Mouse (Mus musculus): ENCODE measurements at regions not wholly inside any gene's neighbourhood (a gene's known extent, or its start where the extent isn't known, plus 50 kb on each side); places are given as distances from the start of the nearest gene placed in this dataset.

DNA sequence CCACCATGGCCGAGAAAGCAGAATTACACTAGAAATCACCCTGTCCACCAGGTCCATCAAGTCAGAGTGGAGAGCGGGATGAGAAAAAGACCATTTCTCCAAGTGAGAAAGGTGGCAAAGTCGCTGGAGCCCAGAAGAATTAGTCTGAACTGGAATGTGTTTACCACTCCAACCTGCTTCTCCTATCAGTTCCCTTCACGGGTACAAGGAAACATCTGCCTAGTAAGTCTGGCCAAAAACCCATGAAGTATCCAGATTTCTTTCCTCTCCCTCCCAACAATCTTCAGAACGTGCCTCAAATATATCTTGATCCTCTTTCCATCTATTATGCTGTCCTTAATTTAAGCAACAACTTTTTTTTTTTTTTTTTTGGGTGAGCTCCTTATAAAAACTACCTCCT is 94.2 kb upstream of the Jun start:
- no peak overlapping the region for H3K9ac ChIP-seq (ENCODE audit: low read depth, low read length)
- TF ChIP-seq POLR2A (IDR thresholded peaks at IDR 0.05; ENCODE audit: insufficient read depth, low read depth, low read length) (no peak), CTCF (IDR thresholded peaks at IDR 0.05) (no peak), EP300 (IDR thresholded peaks at IDR 0.05; ENCODE audit: insufficient read depth, low read depth, low read length) (no peak)
- no peak for DNase-seq
- no peak overlapping the region for H3K4me3 ChIP-seq
- H3K27ac ChIP-seq: peak overlapping the region; percentile 53
- H3K36me3 ChIP-seq (ENCODE audit: control insufficient read depth, insufficient read depth, low read length): no peaks in the 10 kb centered on the region; the same call in 1 of the 2 replicates
- H3K79me2 ChIP-seq (replicated peaks; ENCODE audit: control insufficient read depth, insufficient read depth, low read length): no peaks in the 10 kb centered on the region
- intact Hi-C loops (cut with DNase I): no loop called here
- H3K27me3 ChIP-seq (ENCODE audit: control insufficient read depth, insufficient read depth, low read length): no peaks in the 10 kb centered on the region
- peaks cover 13% of the 10 kb centered on the region for H3K4me1 ChIP-seq (ENCODE audit: control insufficient read depth, insufficient read depth, low read length)
- WGBS: 62% methylated on average over 5 of the region's 5 CpGs

DNA sequence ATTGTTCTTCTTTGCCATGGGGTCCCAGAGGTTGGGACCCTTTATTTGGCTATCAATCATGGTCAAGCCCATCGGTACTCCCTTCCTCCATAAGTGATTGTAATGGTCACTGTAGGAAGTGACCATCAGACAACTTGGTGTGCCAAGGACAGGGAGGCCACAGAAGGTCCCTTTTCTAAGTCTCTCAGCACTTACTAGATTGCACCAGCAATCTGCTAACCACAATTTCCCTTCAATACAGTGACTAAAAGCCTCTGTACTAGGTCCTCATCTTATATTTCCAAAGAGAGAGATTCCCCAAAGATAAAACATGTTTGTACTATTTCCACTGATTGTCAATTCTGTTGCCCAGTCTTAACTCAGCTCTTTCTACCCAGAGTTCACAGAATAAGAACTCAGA is 96.6 kb upstream of the Jun start:
- 52% methylated on average over 1 of the region's 1 CpGs for WGBS
- intact Hi-C loops (cut with DNase I): no loop called here
- H3K79me2 ChIP-seq (replicated peaks; ENCODE audit: control insufficient read depth, insufficient read depth, low read length): no peaks in the 10 kb centered on the region
- H3K4me1 ChIP-seq (ENCODE audit: control insufficient read depth, insufficient read depth, low read length): peaks cover 24% of the 10 kb centered on the region
- TF ChIP-seq CTCF (IDR thresholded peaks at IDR 0.05): no peak
- TF ChIP-seq EP300 (IDR thresholded peaks at IDR 0.05; ENCODE audit: insufficient read depth, low read depth, low read length): no peak
- TF ChIP-seq POLR2A (IDR thresholded peaks at IDR 0.05; ENCODE audit: insufficient read depth, low read depth, low read length): no peak
- no peak for DNase-seq
- H3K9ac ChIP-seq (ENCODE audit: low read depth, low read length): no peak overlapping the region
- H3K27me3 ChIP-seq (ENCODE audit: control insufficient read depth, insufficient read depth, low read length): no peaks in the 10 kb centered on the region
- H3K4me3 ChIP-seq: no peak overlapping the region
- H3K27ac ChIP-seq: peak overlapping the region; percentile 31
- peaks cover 2% of the 10 kb centered on the region for H3K36me3 ChIP-seq (ENCODE audit: control insufficient read depth, insufficient read depth, low read length)

DNA sequence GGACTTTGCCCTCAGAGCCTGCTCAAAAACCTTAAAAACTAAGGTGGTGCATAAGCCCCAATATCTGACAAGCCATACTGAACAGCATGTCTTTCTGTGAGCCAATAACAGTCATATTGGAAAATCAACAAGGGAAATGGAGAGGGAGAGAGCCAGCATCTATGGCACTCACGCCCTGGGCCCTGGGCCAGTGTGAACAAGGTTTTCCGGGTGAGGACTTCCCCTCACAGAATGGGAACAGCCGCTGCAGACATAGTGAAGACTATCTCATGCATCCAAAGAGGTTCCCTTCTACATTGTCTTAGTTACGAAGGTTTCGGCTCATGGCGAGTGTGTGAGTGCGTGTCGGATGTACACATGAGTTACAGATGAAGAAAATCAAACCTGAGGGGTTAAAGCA is 99.7 kb upstream of the Jun start:
- intact Hi-C loops (cut with DNase I): no loop called here
- H3K9ac ChIP-seq (ENCODE audit: low read depth, low read length): no peak overlapping the region
- no peak overlapping the region for H3K4me3 ChIP-seq
- TF ChIP-seq EP300 (IDR thresholded peaks at IDR 0.05; ENCODE audit: insufficient read depth, low read depth, low read length) (peak; percentile 75; the same call in 1 of the 2 replicates), CTCF (IDR thresholded peaks at IDR 0.05) (no peak), POLR2A (IDR thresholded peaks at IDR 0.05; ENCODE audit: insufficient read depth, low read depth, low read length) (0 out of 2 replicates have a peak, but pooled peaks have one; percentile 26)
- H3K79me2 ChIP-seq (replicated peaks; ENCODE audit: control insufficient read depth, insufficient read depth, low read length): no peaks in the 10 kb centered on the region
- WGBS: 39% methylated on average over 8 of the region's 8 CpGs
- peak overlapping the region; percentile 90 for H3K27ac ChIP-seq
- no peaks in the 10 kb centered on the region for H3K27me3 ChIP-seq (ENCODE audit: control insufficient read depth, insufficient read depth, low read length)
- peaks cover 2% of the 10 kb centered on the region for H3K36me3 ChIP-seq (ENCODE audit: control insufficient read depth, insufficient read depth, low read length)
- DNase-seq: peak; percentile 64 to 75
- H3K4me1 ChIP-seq (ENCODE audit: control insufficient read depth, insufficient read depth, low read length): peaks cover 26% of the 10 kb centered on the region

DNA sequence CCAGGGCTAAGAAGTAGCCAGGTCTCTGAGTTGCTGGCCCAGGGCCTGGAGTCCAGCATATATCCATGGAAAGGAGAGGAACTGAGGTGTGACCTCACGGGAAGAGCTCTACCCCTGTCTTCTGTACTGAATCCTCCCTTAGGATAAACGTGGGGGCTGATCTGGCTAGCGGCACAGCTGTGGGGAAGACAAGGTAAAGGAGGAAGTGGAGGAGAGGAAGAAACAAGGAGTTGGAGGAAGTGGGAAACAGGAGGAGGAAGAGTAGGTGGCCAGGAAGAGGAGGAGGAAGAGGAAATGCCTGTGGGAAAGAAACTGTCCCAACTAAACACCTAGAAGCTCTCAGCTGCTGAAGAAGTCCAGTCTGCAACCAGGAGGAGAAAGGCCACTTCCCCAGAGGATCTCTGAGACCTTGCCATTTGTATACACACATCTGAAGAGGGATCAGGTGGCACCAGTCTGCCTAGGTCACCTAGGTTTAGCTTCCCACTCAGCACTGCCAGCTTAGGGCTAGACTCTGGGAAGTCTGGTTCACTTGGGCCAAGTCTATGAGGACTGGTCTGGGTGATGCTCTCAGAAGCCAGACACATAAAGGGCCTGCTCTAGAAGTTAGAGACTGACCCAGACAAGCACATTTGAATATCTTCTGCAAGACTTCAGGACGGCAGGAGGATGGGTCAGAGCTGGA is 100.6 kb upstream of the Jun start:
- intact Hi-C loops (cut with DNase I): no loop called here
- no peak for DNase-seq
- H3K4me1 ChIP-seq (ENCODE audit: control insufficient read depth, insufficient read depth, low read length): peaks cover 32% of the 10 kb centered on the region
- H3K79me2 ChIP-seq (replicated peaks; ENCODE audit: control insufficient read depth, insufficient read depth, low read length): no peaks in the 10 kb centered on the region
- TF ChIP-seq POLR2A (IDR thresholded peaks at IDR 0.05; ENCODE audit: insufficient read depth, low read depth, low read length) (no peak), EP300 (IDR thresholded peaks at IDR 0.05; ENCODE audit: insufficient read depth, low read depth, low read length) (no peak), CTCF (IDR thresholded peaks at IDR 0.05) (no peak)
- H3K36me3 ChIP-seq (ENCODE audit: control insufficient read depth, insufficient read depth, low read length): peaks cover 2% of the 10 kb centered on the region
- WGBS: 50% methylated on average over 4 of the region's 4 CpGs
- H3K27ac ChIP-seq: peak overlapping the region; percentile 90
- H3K9ac ChIP-seq (ENCODE audit: low read depth, low read length): no peak overlapping the region
- no peak overlapping the region for H3K4me3 ChIP-seq
- H3K27me3 ChIP-seq (ENCODE audit: control insufficient read depth, insufficient read depth, low read length): no peaks in the 10 kb centered on the region

DNA sequence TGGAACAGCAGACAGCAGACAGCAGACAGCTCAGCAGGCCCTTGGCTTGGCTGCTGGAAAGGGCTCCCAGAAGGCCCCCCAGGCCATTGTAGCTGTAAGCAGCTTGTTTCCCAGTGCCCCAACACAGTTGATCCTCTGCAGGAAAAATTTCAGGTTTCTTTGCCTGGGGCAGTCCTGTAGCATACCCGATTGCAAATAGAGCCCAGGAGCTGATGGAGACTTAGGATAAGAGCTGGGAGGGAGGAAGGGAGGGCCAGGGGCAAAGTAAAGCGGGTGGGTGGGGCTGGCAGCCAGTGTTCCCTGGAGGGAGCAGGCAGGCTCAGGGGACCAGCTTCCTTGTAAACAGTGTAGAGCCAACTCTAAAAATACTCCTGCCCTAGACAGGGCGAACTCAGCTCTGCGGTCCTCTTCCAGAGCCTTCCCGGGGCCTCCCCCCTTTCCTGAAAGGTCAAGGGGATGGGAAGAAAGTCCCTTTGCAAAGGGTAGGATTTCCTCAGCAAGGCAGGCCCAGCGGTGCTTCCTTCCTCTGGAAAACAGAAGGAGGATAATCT is 101.8 kb upstream of the Jun start:
- H3K4me3 ChIP-seq: no peak overlapping the region
- no peak for TF ChIP-seq CTCF (IDR thresholded peaks at IDR 0.05)
- TF ChIP-seq EP300 (IDR thresholded peaks at IDR 0.05; ENCODE audit: insufficient read depth, low read depth, low read length): peak; percentile 91
- peak; percentile 32; the same call in 1 of the 2 replicates for TF ChIP-seq POLR2A (IDR thresholded peaks at IDR 0.05; ENCODE audit: insufficient read depth, low read depth, low read length)
- no peaks in the 10 kb centered on the region for H3K27me3 ChIP-seq (ENCODE audit: control insufficient read depth, insufficient read depth, low read length)
- WGBS: 19% methylated on average over 6 of the region's 6 CpGs
- intact Hi-C loops (cut with DNase I): loop anchor here (2.0 kb wide), 2 partner anchors 59 to 71 kb away; no protein-coding TSS in a partner anchor
- H3K4me1 ChIP-seq (ENCODE audit: control insufficient read depth, insufficient read depth, low read length): peaks cover 32% of the 10 kb centered on the region
- H3K27ac ChIP-seq: peak overlapping the region; percentile 90
- peak overlapping the region; percentile 36; the same call in 1 of the 2 replicates for H3K9ac ChIP-seq (ENCODE audit: low read depth, low read length)
- H3K36me3 ChIP-seq (ENCODE audit: control insufficient read depth, insufficient read depth, low read length): peaks cover 2% of the 10 kb centered on the region
- H3K79me2 ChIP-seq (replicated peaks; ENCODE audit: control insufficient read depth, insufficient read depth, low read length): no peaks in the 10 kb centered on the region
- peak; percentile 78 to 87 for DNase-seq

DNA sequence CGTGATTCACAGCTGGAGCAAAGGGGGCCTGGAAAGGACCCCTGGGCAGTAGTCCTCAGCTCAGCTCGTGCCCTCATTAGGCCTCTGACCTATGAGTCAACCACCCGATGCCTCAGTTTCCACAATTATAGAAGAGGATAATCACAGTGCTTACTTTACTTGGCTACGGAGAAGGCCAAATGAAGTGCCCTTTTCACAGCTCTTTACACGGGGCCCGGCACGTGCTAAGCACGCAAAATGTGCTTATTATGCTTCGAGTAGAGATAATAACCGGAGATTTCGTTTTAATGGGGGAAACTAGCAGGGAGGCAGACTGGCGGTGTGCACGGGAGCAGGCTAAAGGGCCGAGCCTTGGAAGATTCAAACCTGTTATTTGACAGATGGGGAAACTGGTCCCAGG is 102.4 kb upstream of the Jun start:
- Histone ChIP-seq H3K27me3 (ENCODE audit: control insufficient read depth, insufficient read depth, low read length) (no peaks in the 10 kb centered on the region), H3K79me2 (replicated peaks; ENCODE audit: control insufficient read depth, insufficient read depth, low read length) (no peaks in the 10 kb centered on the region), H3K27ac (peak overlapping the region; percentile 90), H3K9ac (ENCODE audit: low read depth, low read length) (no peak overlapping the region), H3K4me1 (ENCODE audit: control insufficient read depth, insufficient read depth, low read length) (peaks cover 32% of the 10 kb centered on the region), H3K4me3 (no peak overlapping the region), H3K36me3 (ENCODE audit: control insufficient read depth, insufficient read depth, low read length) (peaks cover 2% of the 10 kb centered on the region)
- intact Hi-C loops (cut with DNase I): loop anchor here (2.0 kb wide), 2 partner anchors 60 to 72 kb away; no protein-coding TSS in a partner anchor
- WGBS: 47% methylated on average over 14 of the region's 14 CpGs
- no peak for TF ChIP-seq POLR2A (IDR thresholded peaks at IDR 0.05; ENCODE audit: insufficient read depth, low read depth, low read length)
- no peak for TF ChIP-seq CTCF (IDR thresholded peaks at IDR 0.05)
- TF ChIP-seq EP300 (IDR thresholded peaks at IDR 0.05; ENCODE audit: insufficient read depth, low read depth, low read length): no peak
- peak in 1 of 2 experiments; percentile 50 for DNase-seq
